Mouse (Mus musculus): Measurements from ENCODE around the gene Vash2.

DNA sequence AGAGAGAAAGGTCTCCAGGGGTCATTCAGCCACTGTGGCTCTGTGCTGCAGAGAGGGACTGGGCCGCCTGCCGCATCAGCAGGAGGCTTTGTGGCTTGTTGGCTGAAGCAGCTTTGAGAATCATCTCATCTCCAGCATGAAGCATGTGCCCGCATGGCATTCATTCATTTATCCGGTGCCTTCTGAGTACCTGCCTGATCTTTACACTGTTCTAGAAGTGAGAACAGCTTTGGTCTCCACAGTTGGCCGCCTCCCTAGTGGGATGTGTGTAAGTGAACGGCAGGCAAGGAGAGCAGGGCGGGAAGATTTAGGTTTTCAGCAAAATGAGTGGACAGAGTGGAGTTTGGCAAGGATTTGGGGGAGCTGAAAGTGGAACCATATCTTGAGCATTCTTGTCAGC is 39.3 kb downstream of the Vash2 start:
- no peak for TF ChIP-seq CTCF (conservative IDR thresholded peaks at IDR 0.05; ENCODE audit: low read length)
- no peak for TF ChIP-seq POU5F1 (IDR thresholded peaks at IDR 0.05; ENCODE audit: borderline replicate concordance, low read length)
- TF ChIP-seq NANOG (IDR thresholded peaks at IDR 0.05; ENCODE audit: borderline replicate concordance, low read length): no peak

All from E14TG2a.4 (cell line).